Mouse (Mus musculus) forebrain, embryonic 13.5 days (tissue): ENCODE data around the gene Tmem33. TPM values are rescaled to one million over a fixed set of nuclear protein-coding genes. Genes with fewer than 3 reads are reported as not detected.
A peak's percentile ranks its signal among the peaks of the same experiment; 100 is the strongest.

ENCODE experiments used
- ATAC-seq: fragments of 200-750 bp; cut with Nextera tagmentation; 2 replicates; pipeline ENCODE4 v1.8.0; 2017
- H3K27ac ChIP-seq: fragments of 300-500 bp; sonication (generic); 2 replicates; pipeline ENCODE4 v1.5.1; 2015; ENCODE audit warnings: inconsistent platforms, mild to moderate bottlenecking, moderate library complexity
- H3K27me3 ChIP-seq: fragments of 300-500 bp; sonication (generic); 2 replicates; pipeline ENCODE4 v1.6.1; 2015; ENCODE audit warnings: mild to moderate bottlenecking, inconsistent platforms
- H3K36me3 ChIP-seq: fragments of 300-500 bp; sonication (generic); 2 replicates; pipeline ENCODE4 v1.6.1; 2015; ENCODE audit warnings: mild to moderate bottlenecking, inconsistent platforms; ENCODE audit not compliant: poor library complexity, severe bottlenecking
- H3K4me1 ChIP-seq: fragments of 300-500 bp; sonication (generic); 2 replicates; pipeline ENCODE4 v1.6.1; 2015; ENCODE audit warnings: inconsistent platforms
- H3K4me2 ChIP-seq: fragments of 300-500 bp; sonication (generic); 2 replicates; pipeline ENCODE4 v1.6.1; 2015; ENCODE audit warnings: inconsistent platforms, mild to moderate bottlenecking, moderate library complexity
- H3K4me3 ChIP-seq: fragments of 300-500 bp; sonication (generic); 2 replicates; pipeline ENCODE4 v1.5.1; 2015; ENCODE audit warnings: mild to moderate bottlenecking, inconsistent platforms
- H3K9ac ChIP-seq: fragments of 300-500 bp; sonication (generic); 2 replicates; pipeline ENCODE4 v1.6.1; 2015; ENCODE audit warnings: mild to moderate bottlenecking, inconsistent platforms
- H3K9me3 ChIP-seq: fragments of 300-500 bp; sonication (generic); replicated peaks from 2 replicates; pipeline ENCODE4 v1.6.1; 2016; ENCODE audit warnings: inconsistent platforms
- WGBS: fragments of 180-500 bp; shearing (Covaris S2); methylation state at CpG from one replicate; pipeline ENCODE4 v1.1.7; 2015; 5-methylcytosine and 5-hydroxymethylcytosine counted together
- polyA plus RNA-seq: library from polyadenylated mRNA; unstranded; fragments of >200 nt; fragmentation: Nextera tagmentation; extraction: Ambion mirVana; gene quantifications from 2 replicates; pipeline ENCODE4 v1.2.1, GENCODE M21; 2015

The Tmem33 gene
- polyA plus RNA-seq, result 106 and 115 TPM in 2 replicates

DNA sequence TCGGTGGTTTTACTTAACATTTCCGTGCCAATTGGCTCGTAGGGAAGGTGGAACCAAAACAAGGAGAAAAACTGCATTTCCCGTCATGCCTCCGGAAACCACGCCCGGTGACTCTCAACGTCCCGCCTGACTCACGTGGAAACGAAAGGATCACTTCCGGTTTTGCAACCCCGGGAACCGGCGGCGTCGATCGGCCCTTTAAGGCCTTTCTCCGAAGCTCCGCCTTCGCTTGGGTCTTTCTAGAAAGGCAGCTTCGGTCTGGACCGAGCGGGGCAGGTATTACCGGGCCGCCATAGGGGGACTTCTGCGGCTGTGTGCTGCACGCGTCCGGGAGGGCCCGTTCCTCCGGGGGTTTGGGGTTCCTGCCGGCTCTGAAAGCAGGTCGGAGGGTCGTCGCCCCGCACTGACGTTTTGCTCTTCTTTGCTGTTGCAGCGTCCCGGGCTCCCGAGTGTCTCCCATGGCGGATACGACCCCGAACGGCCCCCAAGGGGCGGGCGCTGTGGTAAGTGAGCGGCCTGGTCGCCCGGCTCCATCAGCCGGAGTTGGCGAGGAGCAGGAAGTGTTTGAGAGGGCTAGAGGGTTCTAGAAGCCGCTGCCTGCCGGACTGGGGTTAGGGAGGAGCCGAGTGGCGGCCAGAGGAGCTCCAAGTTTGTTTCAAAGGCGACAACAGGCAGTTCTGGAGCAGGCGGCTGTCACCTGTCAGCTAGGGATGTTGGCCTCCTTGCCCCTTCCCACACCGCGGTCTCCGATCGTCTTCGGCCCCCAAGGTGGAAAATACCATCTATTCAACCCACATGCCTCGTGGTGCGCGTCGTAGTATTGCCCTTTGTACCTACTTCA lies at the start of gene Tmem33:
TSS of gene Tmem33 (plus strand) at position 35 of the 841 bp plus-strand sequence.
- Histone ChIP-seq H3K36me3 (peaks cover 27% of the 10 kb centered on the region), H3K4me1 (peaks cover 20% of the 10 kb centered on the region), H3K27ac (peak within 1 kb of the TSS; percentile 93), H3K9me3 (no peaks in the 10 kb centered on the region), H3K4me3 (peak within 1 kb of the TSS; percentile 78), H3K27me3 (no peaks in the 10 kb centered on the region), H3K4me2 (peak within 1 kb of the TSS; percentile 75), H3K9ac (peak within 1 kb of the TSS; percentile 89)
- ATAC-seq, result peak; percentile 93
- WGBS, result under 1% methylated on average over 67 of the region's 67 CpGs

- Histone ChIP-seq H3K27me3 (peaks cover 72% of the 10 kb centered on the region), H3K9ac (no peak overlapping the region), H3K36me3 (no peaks in the 10 kb centered on the region), H3K4me1 (peaks cover 18% of the 10 kb centered on the region), H3K4me3 (no peak overlapping the region), H3K4me2 (no peak overlapping the region), H3K9me3 (no peaks in the 10 kb centered on the region), H3K27ac (no peak overlapping the region)
- WGBS, result 20% methylated on average over 5 of the region's 5 CpGs
- no peak for ATAC-seq
Measured at GRCm38 (mm10) chr5:67213168-67213567, 47.2 kb upstream of the Tmem33 start.

DNA sequence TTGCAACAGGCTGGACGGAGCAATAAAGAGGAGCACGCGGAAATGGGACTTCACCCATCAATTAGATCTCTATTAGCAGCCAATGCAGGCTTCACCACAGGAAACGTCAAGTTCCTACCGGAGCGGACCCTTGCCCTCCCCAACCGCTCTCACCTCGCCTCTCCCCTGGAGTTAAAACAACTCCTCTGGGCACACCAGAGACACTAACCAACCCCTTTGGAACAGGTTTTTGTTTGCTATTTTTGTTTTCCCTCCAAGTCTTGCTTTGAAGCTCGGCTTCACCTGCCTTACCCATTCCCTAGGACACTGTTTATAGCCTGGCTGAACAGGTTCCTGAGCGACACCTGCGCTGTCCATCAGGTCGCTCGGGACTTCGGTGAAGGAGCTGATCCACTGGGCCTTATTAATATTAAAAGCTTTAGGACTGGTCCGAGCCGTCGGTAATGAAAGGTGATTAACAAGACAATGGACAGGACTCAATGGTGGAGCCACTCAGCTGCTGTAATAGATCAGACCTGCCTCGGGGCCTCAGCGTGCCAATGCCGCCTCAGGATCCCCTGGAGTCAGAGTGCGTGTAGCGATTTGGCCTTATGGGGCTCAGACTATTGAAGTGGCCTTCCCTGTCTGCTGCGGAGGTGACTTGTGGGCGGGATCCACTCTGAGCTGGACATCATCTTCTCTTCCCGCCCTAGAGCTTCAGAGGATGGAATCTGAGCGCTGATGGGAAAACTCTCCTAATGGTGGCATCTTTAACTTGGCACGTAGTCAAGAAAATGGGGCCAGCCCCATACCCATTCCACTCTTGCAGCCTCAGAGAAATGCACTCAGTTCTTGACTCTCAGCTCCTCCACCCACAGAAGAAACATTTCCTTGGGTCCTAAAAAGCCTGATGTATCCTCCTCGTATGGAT lies 45.0 kb upstream of the Tmem33 start:
- Histone ChIP-seq H3K27ac (no peak overlapping the region), H3K4me2 (peak overlapping the region; percentile 71), H3K27me3 (peaks cover 83% of the 10 kb centered on the region), H3K36me3 (no peaks in the 10 kb centered on the region), H3K9ac (peak overlapping the region; percentile 40), H3K4me1 (peaks cover 18% of the 10 kb centered on the region), H3K4me3 (peak overlapping the region; percentile 35), H3K9me3 (no peaks in the 10 kb centered on the region)
- WGBS, result 2% methylated on average over 28 of the region's 28 CpGs
- ATAC-seq, result peak; percentile 53; the same call in 1 of the 2 replicates

DNA sequence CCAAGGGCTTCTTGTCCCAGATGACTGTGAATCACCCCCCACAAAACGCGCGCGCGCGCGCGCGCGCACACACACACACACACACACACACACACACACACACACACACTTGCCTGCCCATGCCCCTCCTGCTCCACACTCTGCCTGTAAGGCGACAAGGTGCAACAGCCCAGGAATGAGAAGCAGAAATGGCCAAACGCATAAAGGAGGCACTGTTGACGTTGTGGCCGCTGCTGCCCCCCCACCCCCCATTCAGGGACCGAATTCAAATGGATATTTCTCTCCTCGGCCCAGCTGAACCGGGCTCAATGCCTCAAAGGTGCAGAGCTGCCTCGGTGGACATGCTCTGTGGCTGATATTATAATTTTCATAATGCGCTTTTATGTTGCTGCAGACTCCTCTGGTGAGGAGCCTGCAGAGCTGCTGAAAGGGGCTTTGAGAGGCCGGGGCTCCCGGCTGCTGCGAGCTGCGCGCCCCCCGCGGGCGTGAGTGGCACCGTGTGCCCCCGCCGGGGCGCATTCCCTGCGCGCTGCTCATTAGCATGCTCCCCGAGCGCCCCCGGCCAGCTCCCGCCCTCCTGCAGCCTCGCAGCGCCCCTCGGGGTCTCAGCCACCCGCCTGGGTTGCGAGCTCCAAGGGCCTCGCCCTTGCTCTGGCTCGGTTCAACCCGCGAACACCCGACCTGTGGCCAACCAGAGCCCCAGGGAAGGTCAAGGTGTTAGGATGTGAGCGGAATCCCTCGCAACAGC lies 44.2 kb upstream of the Tmem33 start:
- peak; percentile 63 for ATAC-seq
- H3K36me3 ChIP-seq, result no peaks in the 10 kb centered on the region
- H3K4me3 ChIP-seq, result peak overlapping the region; percentile 35
- H3K4me2 ChIP-seq, result peak overlapping the region; percentile 71
- H3K27ac ChIP-seq, result no peak overlapping the region
- peaks cover 18% of the 10 kb centered on the region for H3K4me1 ChIP-seq
- H3K9ac ChIP-seq, result peak overlapping the region; percentile 40; the same call in 1 of the 2 replicates
- H3K9me3 ChIP-seq, result no peaks in the 10 kb centered on the region
- under 1% methylated on average over 49 of the region's 49 CpGs for WGBS
- H3K27me3 ChIP-seq, result peaks cover 92% of the 10 kb centered on the region

GRCm38 (mm10) chr5:67216779-67217095 lies 43.6 kb upstream of the Tmem33 start:
- 0 out of 2 replicates have a peak overlapping the region, but pooled peaks have one; percentile 40 for H3K9ac ChIP-seq
- peaks cover 18% of the 10 kb centered on the region for H3K4me1 ChIP-seq
- H3K4me2 ChIP-seq, result peak overlapping the region; percentile 71
- peak overlapping the region; percentile 35 for H3K4me3 ChIP-seq
- no peak for ATAC-seq
- H3K27ac ChIP-seq, result no peak overlapping the region
- no peaks in the 10 kb centered on the region for H3K36me3 ChIP-seq
- WGBS, result 6% methylated on average over 9 of the region's 9 CpGs
- H3K9me3 ChIP-seq, result no peaks in the 10 kb centered on the region
- H3K27me3 ChIP-seq, result peaks cover 94% of the 10 kb centered on the region

DNA sequence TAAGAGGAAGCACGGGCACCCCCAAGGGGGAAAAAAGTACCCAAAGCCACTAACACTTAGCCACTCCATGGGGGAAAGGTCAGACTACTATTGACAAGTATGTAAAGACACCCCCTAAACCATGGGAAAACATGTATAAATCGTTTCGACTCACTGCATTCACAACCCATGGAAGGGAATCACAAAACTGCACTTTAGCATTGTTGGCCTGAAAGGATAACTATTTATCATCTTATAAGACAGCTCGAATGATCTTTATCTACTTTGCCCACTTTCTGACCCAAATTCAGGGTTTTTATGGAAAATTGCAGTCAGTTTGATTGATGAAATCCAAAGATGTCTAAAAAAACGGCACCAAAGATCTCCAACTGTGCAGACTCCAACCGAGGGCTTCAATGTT lies 38.5 kb upstream of the Tmem33 start:
- Histone ChIP-seq H3K4me1 (peaks cover 18% of the 10 kb centered on the region), H3K4me2 (peak overlapping the region; percentile 60), H3K9ac (no peak overlapping the region), H3K36me3 (no peaks in the 10 kb centered on the region), H3K4me3 (peak overlapping the region; percentile 36), H3K27me3 (peaks cover 95% of the 10 kb centered on the region), H3K9me3 (no peaks in the 10 kb centered on the region; the same call in 1 of the 2 replicates), H3K27ac (no peak overlapping the region)
- 3% methylated on average over 6 of the region's 6 CpGs for WGBS
- no peak for ATAC-seq

- Histone ChIP-seq H3K9me3 (no peaks in the 10 kb centered on the region; the same call in 1 of the 2 replicates), H3K4me1 (peaks cover 18% of the 10 kb centered on the region), H3K9ac (peak overlapping the region; percentile 19; the same call in 1 of the 2 replicates), H3K4me2 (peak overlapping the region; percentile 60), H3K36me3 (no peaks in the 10 kb centered on the region), H3K4me3 (peak overlapping the region; percentile 36), H3K27ac (no peak overlapping the region), H3K27me3 (peaks cover 99% of the 10 kb centered on the region)
- ATAC-seq, result peak; percentile 51; the same call in 1 of the 2 replicates
- 1% methylated on average over 44 of the region's 44 CpGs for WGBS
Measured at GRCm38 (mm10) chr5:67222440-67223390, 37.6 kb upstream of the Tmem33 start.

- no peak for ATAC-seq
- H3K9me3 ChIP-seq, result no peaks in the 10 kb centered on the region; the same call in 1 of the 2 replicates
- H3K9ac ChIP-seq, result no peak overlapping the region
- H3K27me3 ChIP-seq, result peaks cover 99% of the 10 kb centered on the region
- no peaks in the 10 kb centered on the region for H3K36me3 ChIP-seq
- 9% methylated on average over 15 of the region's 15 CpGs for WGBS
- peaks cover 18% of the 10 kb centered on the region for H3K4me1 ChIP-seq
- 0 out of 2 replicates have a peak overlapping the region, but pooled peaks have one; percentile 36 for H3K4me3 ChIP-seq
- H3K4me2 ChIP-seq, result no peak overlapping the region
- H3K27ac ChIP-seq, result no peak overlapping the region
Measured at GRCm38 (mm10) chr5:67223391-67224121, 36.8 kb upstream of the Tmem33 start.

DNA sequence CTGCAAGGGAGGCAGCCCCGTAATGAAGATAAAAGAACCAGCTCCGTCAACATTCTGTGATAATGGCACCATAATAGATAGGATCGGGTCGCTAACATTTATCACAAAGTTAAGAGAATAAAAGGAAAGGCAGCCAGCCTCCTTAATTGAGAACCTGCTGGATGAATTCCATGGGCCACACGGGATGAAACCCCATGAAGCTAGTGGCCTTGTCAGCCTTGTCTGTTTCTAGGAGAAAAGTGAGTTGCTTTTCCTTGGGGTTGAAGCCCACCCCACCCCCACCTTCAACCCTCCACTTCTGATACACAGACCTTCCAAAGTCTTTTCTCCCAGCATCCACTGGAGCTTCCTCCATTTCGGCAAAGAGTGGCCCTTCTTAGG lies 36.3 kb upstream of the Tmem33 start:
- WGBS, result 16% methylated on average over 6 of the region's 6 CpGs
- Histone ChIP-seq H3K4me2 (no peak overlapping the region), H3K4me1 (peaks cover 18% of the 10 kb centered on the region), H3K36me3 (no peaks in the 10 kb centered on the region), H3K9me3 (no peaks in the 10 kb centered on the region; the same call in 1 of the 2 replicates), H3K27me3 (peaks cover 99% of the 10 kb centered on the region), H3K4me3 (no peak overlapping the region), H3K9ac (no peak overlapping the region), H3K27ac (no peak overlapping the region)
- ATAC-seq, result no peak

DNA sequence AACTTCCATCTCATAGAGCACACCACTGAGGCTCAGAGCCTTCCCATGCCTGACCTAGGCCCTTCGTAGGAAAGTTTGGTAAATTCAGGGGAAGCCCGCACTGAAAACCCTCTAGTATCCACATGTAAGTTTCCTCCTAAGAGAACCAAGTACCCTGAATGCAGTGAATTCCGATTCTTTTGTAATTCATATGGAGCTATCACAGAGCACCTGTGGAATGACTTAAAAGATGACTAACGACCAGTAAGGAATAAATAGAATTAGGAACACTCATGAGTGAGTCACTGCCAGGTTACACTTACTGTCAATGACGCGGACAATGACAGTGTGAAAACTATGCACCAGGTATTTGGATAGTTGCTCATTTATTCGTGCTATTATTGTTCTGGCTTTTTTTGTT lies 34.6 kb upstream of the Tmem33 start:
- Histone ChIP-seq H3K4me3 (no peak overlapping the region), H3K4me2 (no peak overlapping the region), H3K9ac (no peak overlapping the region), H3K4me1 (peaks cover 29% of the 10 kb centered on the region), H3K36me3 (no peaks in the 10 kb centered on the region), H3K9me3 (no peaks in the 10 kb centered on the region; the same call in 1 of the 2 replicates), H3K27ac (no peak overlapping the region), H3K27me3 (peaks cover 99% of the 10 kb centered on the region)
- no peak for ATAC-seq
- 44% methylated on average over 7 of the region's 7 CpGs for WGBS
